Mouse (Mus musculus) liver, postnatal 0 days (tissue): ENCODE results near the gene Cdc14a. TPM values are rescaled to one million over a fixed set of nuclear protein-coding genes. Genes with fewer than 3 reads are reported as not detected.

Experiments used
- ATAC-seq: fragments of 200-750 bp; cut with Nextera tagmentation; 2 replicates; pipeline ENCODE4 v1.8.0; 2017; ENCODE audit warnings: mild to moderate bottlenecking, moderate library complexity
- DNase-seq: peaks from one replicate; pipeline ENCODE4 v3.0.0-alpha.2; 2016
- H3K27ac ChIP-seq: fragments of 300-500 bp; sonication (generic); 2 replicates; pipeline ENCODE4 v1.5.1; 2014; ENCODE audit warnings: antibody characterized with exemption, moderate library complexity, mild to moderate bottlenecking, low read depth
- H3K27me3 ChIP-seq: fragments of 300-500 bp; sonication (generic); 2 replicates; pipeline ENCODE4 v1.6.1; 2014; ENCODE audit warnings: low read length, control low read depth, mixed read lengths; ENCODE audit not compliant: insufficient read depth
- H3K36me3 ChIP-seq: fragments of 300-500 bp; sonication (generic); replicated peaks from 2 replicates; pipeline ENCODE4 v1.6.1; 2014; ENCODE audit warnings: mild to moderate bottlenecking, control low read depth, low read length, moderate library complexity, mixed read lengths; ENCODE audit not compliant: insufficient read depth
- H3K4me1 ChIP-seq: fragments of 300-500 bp; sonication (generic); 2 replicates; pipeline ENCODE4 v1.6.1; 2014; ENCODE audit warnings: antibody characterized with exemption, mild to moderate bottlenecking, control low read depth; ENCODE audit not compliant: insufficient read depth
- H3K4me2 ChIP-seq: fragments of 300-500 bp; sonication (generic); 2 replicates; pipeline ENCODE4 v1.6.1; 2014; ENCODE audit warnings: low read depth, mild to moderate bottlenecking, low read length, moderate library complexity, mixed read lengths
- H3K4me3 ChIP-seq: fragments of 300-500 bp; sonication (generic); 2 replicates; pipeline ENCODE4 v1.5.1; 2014; ENCODE audit warnings: low read depth, low read length
- H3K9ac ChIP-seq: fragments of 300-500 bp; sonication (generic); replicated peaks from 2 replicates; pipeline ENCODE4 v1.6.1; 2014; ENCODE audit warnings: mild to moderate bottlenecking, moderate library complexity
- H3K9me3 ChIP-seq: fragments of 300-500 bp; sonication (generic); 2 replicates; pipeline ENCODE4 v1.6.1; 2016; ENCODE audit warnings: mild to moderate bottlenecking, control low read depth, low read length, mixed read lengths
- CTCF ChIP-seq: sonication (generic); IDR thresholded peaks from 2 replicates; pipeline ENCODE4 v1.5.1; 2016; ENCODE audit warnings: antibody characterized with exemption, low read depth
- EP300 ChIP-seq: IDR thresholded peaks from 2 replicates; pipeline ENCODE4 v1.6.1; 2016; ENCODE audit warnings: antibody characterized with exemption, low read depth, mild to moderate bottlenecking
- WGBS: fragments of 180-500 bp; shearing (Covaris S2); extraction: QIAGEN DNeasy Blood & Tissue Kit; methylation state at CpG from one replicate; pipeline ENCODE4 v1.1.7; 2014; ENCODE audit not compliant: insufficient replicate concordance; 5-methylcytosine and 5-hydroxymethylcytosine counted together
- polyA plus RNA-seq: library from polyadenylated mRNA; unstranded; fragments of >200 nt; fragmentation: Nextera tagmentation; extraction: Ambion mirVana; gene quantifications from 2 replicates; pipeline ENCODE4 v1.2.1, GENCODE M21; 2015

Gene Cdc14a
- polyA plus RNA-seq, 1 experiment from 2014 or later = 1.5 TPM

GRCm38 (mm10) chr3:116368868-116369437 lies 54.9 kb downstream of the Cdc14a start:
- ATAC-seq (no peak), DNase-seq (no peak)
- 71% methylated on average over 4 of the region's 4 CpGs for WGBS
- no peak overlapping the region for H3K4me3 ChIP-seq
- H3K4me1 ChIP-seq = no peaks in the 10 kb centered on the region
- no peak overlapping the region for H3K9ac ChIP-seq
- H3K4me2 ChIP-seq = no peak overlapping the region
- no peaks in the 10 kb centered on the region for H3K36me3 ChIP-seq
- no peaks in the 10 kb centered on the region for H3K9me3 ChIP-seq
- no peaks in the 10 kb centered on the region for H3K27me3 ChIP-seq
- no peak overlapping the region for H3K27ac ChIP-seq
- TF ChIP-seq CTCF (no peak), EP300 (no peak)

- no peak for DNase-seq
- Histone ChIP-seq H3K4me1 (no peaks in the 10 kb centered on the region), H3K9me3 (no peaks in the 10 kb centered on the region), H3K4me2 (no peak overlapping the region), H3K9ac (no peak overlapping the region), H3K36me3 (no peaks in the 10 kb centered on the region), H3K4me3 (no peak overlapping the region), H3K27me3 (no peaks in the 10 kb centered on the region), H3K27ac (no peak overlapping the region)
- WGBS = 74% methylated on average over 2 of the region's 2 CpGs
- TF ChIP-seq CTCF (no peak), EP300 (no peak)
- no peak for ATAC-seq
Observed at GRCm38 (mm10) chr3:116366125-116366524, 57.7 kb downstream of the Cdc14a start.

- Histone ChIP-seq H3K4me1 (no peaks in the 10 kb centered on the region), H3K4me3 (no peak overlapping the region), H3K27me3 (no peaks in the 10 kb centered on the region), H3K9ac (no peak overlapping the region), H3K9me3 (no peaks in the 10 kb centered on the region), H3K36me3 (no peaks in the 10 kb centered on the region), H3K27ac (no peak overlapping the region), H3K4me2 (no peak overlapping the region)
- DNase-seq (no peak), ATAC-seq (no peak)
- TF ChIP-seq CTCF = no peak
- TF ChIP-seq EP300 = no peak
- 60% methylated on average over 7 of the region's 7 CpGs for WGBS
Observed at GRCm38 (mm10) chr3:116361906-116362305, 61.9 kb downstream of the Cdc14a start.

DNA sequence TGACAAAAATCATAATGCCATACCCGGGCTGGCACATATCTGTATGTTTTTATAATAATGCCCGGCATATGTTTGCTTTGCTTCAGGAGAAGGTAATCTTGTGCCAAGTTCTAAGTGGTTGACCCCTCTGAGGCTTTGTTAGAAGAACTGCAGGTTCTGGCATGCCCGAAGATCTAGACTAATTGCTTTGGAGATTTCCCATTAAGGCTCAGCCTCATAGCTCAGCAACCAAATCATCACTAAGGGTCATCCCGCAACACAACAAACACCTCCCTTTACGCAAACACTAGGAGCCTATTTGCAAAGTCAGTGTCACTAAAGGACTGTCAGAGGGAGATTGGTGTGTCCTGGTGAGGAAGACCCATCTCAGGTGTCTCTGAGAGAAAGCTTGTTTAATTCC lies 62.7 kb downstream of the Cdc14a start:
- no peak for DNase-seq
- H3K27me3 ChIP-seq = no peaks in the 10 kb centered on the region
- no peak overlapping the region for H3K27ac ChIP-seq
- TF ChIP-seq CTCF (no peak), EP300 (no peak)
- no peaks in the 10 kb centered on the region for H3K4me1 ChIP-seq
- H3K9me3 ChIP-seq = no peaks in the 10 kb centered on the region
- H3K9ac ChIP-seq = no peak overlapping the region
- H3K4me3 ChIP-seq = no peak overlapping the region
- no peaks in the 10 kb centered on the region for H3K36me3 ChIP-seq
- no peak overlapping the region for H3K4me2 ChIP-seq
- no peak for ATAC-seq
- 82% methylated on average over 5 of the region's 5 CpGs for WGBS

GRCm38 (mm10) chr3:116357866-116358265 lies 66.0 kb downstream of the Cdc14a start:
- DNase-seq = no peak
- Histone ChIP-seq H3K27ac (no peak overlapping the region), H3K4me2 (no peak overlapping the region), H3K36me3 (no peaks in the 10 kb centered on the region), H3K9ac (no peak overlapping the region), H3K27me3 (no peaks in the 10 kb centered on the region), H3K4me3 (no peak overlapping the region), H3K4me1 (no peaks in the 10 kb centered on the region), H3K9me3 (no peaks in the 10 kb centered on the region)
- no peak for ATAC-seq
- 77% methylated on average over 7 of the region's 7 CpGs for WGBS
- no peak for TF ChIP-seq CTCF
- TF ChIP-seq EP300 = no peak

- Histone ChIP-seq H3K9me3 (no peaks in the 10 kb centered on the region), H3K4me2 (no peak overlapping the region), H3K27me3 (no peaks in the 10 kb centered on the region), H3K27ac (no peak overlapping the region), H3K36me3 (no peaks in the 10 kb centered on the region), H3K4me3 (no peak overlapping the region), H3K4me1 (no peaks in the 10 kb centered on the region), H3K9ac (no peak overlapping the region)
- no peak for TF ChIP-seq CTCF
- no peak for TF ChIP-seq EP300
- ATAC-seq = no peak
- no peak for DNase-seq
- 35% methylated on average over 4 of the region's 4 CpGs for WGBS
Observed at GRCm38 (mm10) chr3:116357180-116357579, 66.7 kb downstream of the Cdc14a start.
